Mouse (Mus musculus) cerebellum, adult 2 months (tissue): ENCODE results near the gene Htr1d. TPM values are rescaled to one million over a fixed set of nuclear protein-coding genes. Genes with fewer than 3 reads are reported as not detected.

Source experiments
- DNase-seq, 2 experiments: peaks; one replicate each; pipeline ENCODE4 v3.0.0; 2021
- H3K27ac ChIP-seq: fragments of 200-500 bp; 2 replicates; pipeline ENCODE4 v1.5.1; 2012; ENCODE audit warnings: low read length, control low read depth, inconsistent platforms; ENCODE audit not compliant: insufficient read depth
- H3K27me3 ChIP-seq: fragments of 200-500 bp; 2 replicates; pipeline ENCODE4 v1.6.1; 2012; ENCODE audit warnings: inconsistent platforms, mild to moderate bottlenecking, low read length, moderate library complexity; ENCODE audit not compliant: control insufficient read depth, insufficient read depth
- H3K4me1 ChIP-seq: fragments of 200-500 bp; 2 replicates; pipeline ENCODE4 v1.6.1; 2011; ENCODE audit warnings: low read length; ENCODE audit not compliant: control insufficient read depth, insufficient read depth
- H3K4me3 ChIP-seq: fragments of 200-500 bp; replicated peaks from 2 replicates; pipeline ENCODE3; 2011; ENCODE audit warnings: mild to moderate bottlenecking, low read depth, low read length, control low read depth; ENCODE audit not compliant: insufficient read depth
- CTCF ChIP-seq: fragments of 200-500 bp; IDR thresholded peaks from 2 replicates; pipeline ENCODE4 v1.5.1; 2011; ENCODE audit warnings: low read depth, mild to moderate bottlenecking, control low read depth, low read length, moderate library complexity, borderline replicate concordance; ENCODE audit not compliant: insufficient read depth
- POLR2A ChIP-seq: fragments of 200-500 bp; IDR thresholded peaks from 2 replicates; pipeline ENCODE4 v1.6.1; 2011; ENCODE audit warnings: low read length, control low read depth, borderline replicate concordance; ENCODE audit not compliant: insufficient read depth
- WGBS: fragments of 180-500 bp; shearing (Covaris S2); methylation state at CpG from one replicate; pipeline ENCODE4 v1.1.7; 2018; 5-methylcytosine and 5-hydroxymethylcytosine counted together
- polyA plus RNA-seq: library from polyadenylated mRNA; depleted of rRNA; stranded (reverse); fragments of >200 nt; gene quantifications from 2 replicates; pipeline ENCODE4 v1.2.3, GENCODE M21; 2012

Htr1d gene
- polyA plus RNA-seq, 1 experiment, result 1.8 TPM

GRCm38 (mm10) chr4:136456516-136457218 lies 33.3 kb downstream of the Htr1d start:
- TF ChIP-seq POLR2A, result no peak
- 79% methylated on average over 6 of the region's 6 CpGs for WGBS
- H3K27me3 ChIP-seq, result no peaks in the 10 kb centered on the region
- no peak overlapping the region for H3K27ac ChIP-seq
- no peaks in the 10 kb centered on the region for H3K4me1 ChIP-seq
- H3K4me3 ChIP-seq, result no peak overlapping the region
- DNase-seq, result peak in 1 of 2 experiments; percentile 44

- TF ChIP-seq CTCF (no peak), POLR2A (no peak)
These were observed 35.0 kb downstream of the Htr1d start for GRCm38 (mm10) chr4:136458276-136458675.

GRCm38 (mm10) chr4:136459210-136459609 lies 35.9 kb downstream of the Htr1d start:
- TF ChIP-seq POLR2A (no peak), CTCF (no peak)
- H3K27me3 ChIP-seq, result no peaks in the 10 kb centered on the region
- H3K4me1 ChIP-seq, result peaks cover 3% of the 10 kb centered on the region; the same call in 1 of the 2 replicates
- 86% methylated on average over 12 of the region's 12 CpGs for WGBS
- no peak for DNase-seq
- H3K27ac ChIP-seq, result no peak overlapping the region
- no peak overlapping the region for H3K4me3 ChIP-seq

More at GRCm38 (mm10) chr4:136458276-136458675, 35.0 kb downstream of the Htr1d start:
- 43% methylated on average over 7 of the region's 7 CpGs for WGBS
- H3K27ac ChIP-seq, result no peak overlapping the region
- peak in 1 of 2 experiments; percentile 32 for DNase-seq
- H3K4me3 ChIP-seq, result no peak overlapping the region
- no peaks in the 10 kb centered on the region for H3K27me3 ChIP-seq
- H3K4me1 ChIP-seq, result peaks cover 2% of the 10 kb centered on the region; the same call in 1 of the 2 replicates

- 83% methylated on average over 4 of the region's 4 CpGs for WGBS
- Histone ChIP-seq H3K4me3 (no peak overlapping the region), H3K4me1 (peaks cover 12% of the 10 kb centered on the region; the same call in 1 of the 2 replicates), H3K27ac (no peak overlapping the region), H3K27me3 (no peaks in the 10 kb centered on the region)
- no peak for TF ChIP-seq POLR2A
- TF ChIP-seq CTCF, result no peak
- DNase-seq, result no peak
These were observed 37.9 kb downstream of the Htr1d start for GRCm38 (mm10) chr4:136461206-136461605.

GRCm38 (mm10) chr4:136461761-136462085 lies 38.4 kb downstream of the Htr1d start:
- no peaks in the 10 kb centered on the region for H3K27me3 ChIP-seq
- peaks cover 12% of the 10 kb centered on the region; the same call in 1 of the 2 replicates for H3K4me1 ChIP-seq
- peak overlapping the region; percentile 87; the same call in 1 of the 2 replicates for H3K27ac ChIP-seq
- WGBS, result 30% methylated on average over 6 of the region's 6 CpGs
- DNase-seq, result no peak
- H3K4me3 ChIP-seq, result peak overlapping the region; percentile 83
- TF ChIP-seq POLR2A, result no peak
- TF ChIP-seq CTCF, result no peak

GRCm38 (mm10) chr4:136462086-136462838 lies 38.9 kb downstream of the Htr1d start, which contains the start of gene 6030445D17Rik:
Gene 6030445D17Rik (plus strand): TSS chr4:136462250.
- Histone ChIP-seq H3K27ac (peak within 1 kb of the TSS; percentile 87), H3K4me3 (peak within 1 kb of the TSS; percentile 83), H3K4me1 (peaks cover 12% of the 10 kb centered on the region; the same call in 1 of the 2 replicates), H3K27me3 (no peaks in the 10 kb centered on the region)
- DNase-seq, result peak; percentile 77 to 85
- 1% methylated on average over 64 of the region's 64 CpGs for WGBS
- no peak for TF ChIP-seq CTCF
- TF ChIP-seq POLR2A, result no peak

DNA sequence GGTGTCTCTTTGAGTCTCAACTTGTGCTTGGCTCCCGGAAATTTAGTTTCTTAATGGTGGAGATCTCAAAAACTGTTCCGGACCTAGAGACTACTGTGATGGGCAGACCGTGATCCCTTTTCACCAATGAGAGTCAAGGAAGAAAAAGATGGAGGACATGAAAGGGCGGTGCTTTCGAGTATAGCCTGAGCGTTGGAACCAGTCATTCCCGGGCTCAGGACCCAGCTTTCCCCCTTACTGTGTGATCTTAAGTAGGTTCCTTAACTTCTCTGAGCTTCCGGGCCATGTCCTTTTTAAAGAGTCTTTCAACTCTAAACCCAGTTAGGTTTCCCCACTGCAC lies 39.5 kb downstream of the Htr1d start:
- Histone ChIP-seq H3K4me1 (peaks cover 12% of the 10 kb centered on the region; the same call in 1 of the 2 replicates), H3K27me3 (no peaks in the 10 kb centered on the region), H3K4me3 (peak overlapping the region; percentile 83), H3K27ac (peak overlapping the region; percentile 87)
- no peak for TF ChIP-seq POLR2A
- no peak for TF ChIP-seq CTCF
- DNase-seq, result peak in 1 of 2 experiments; percentile 65
- 5% methylated on average over 8 of the region's 8 CpGs for WGBS
